Mouse (Mus musculus) C2C12 (cell line): ENCODE measurements around the gene Mtcl1.

Experiments
- CEBPB ChIP-seq: IDR thresholded peaks from one replicate; pipeline ENCODE4 v1.6.1; 2011; ENCODE audit warnings: low read depth, mild to moderate bottlenecking, control low read depth, moderate library complexity
- CTCF ChIP-seq: IDR thresholded peaks from one replicate; pipeline ENCODE4 v1.5.1; 2011; ENCODE audit not compliant: control insufficient read depth, insufficient read depth, insufficient read length

DNA sequence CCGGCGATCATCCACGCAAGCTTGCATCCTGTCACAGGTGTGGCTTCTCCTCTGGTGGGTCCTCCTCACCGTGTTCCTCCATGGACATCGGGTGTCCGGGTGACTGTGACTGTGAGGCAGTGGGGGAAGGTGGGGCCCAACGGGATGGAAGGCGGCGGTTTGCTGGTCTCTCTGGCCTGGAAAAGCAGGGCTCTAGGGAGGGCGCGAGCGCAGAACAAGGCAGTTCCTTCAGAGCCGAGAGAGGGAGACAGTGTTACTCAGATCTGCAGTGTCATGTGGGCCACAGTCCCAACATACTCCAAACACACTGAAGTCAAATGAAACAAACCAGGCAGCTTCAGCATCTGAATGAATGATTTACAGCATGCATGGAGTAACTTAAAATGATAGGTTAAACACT lies 111.6 kb downstream of the Mtcl1 start:
- TF ChIP-seq CTCF (no peak), CEBPB (no peak)
